In genomic region chr11:69331152-69331551, GRCm38 (mm10) we compare ENCODE assay signal across 8 mouse cellular contexts. TPM values are rescaled to one million over a fixed set of nuclear protein-coding genes. Genes with fewer than 3 reads are reported as not detected.
A peak's percentile ranks its signal among the peaks of the same experiment; 100 is the strongest.
DNase-seq lines count a peak whose midpoint lies in the region; ATAC-seq lines count a peak whose summit lies in the region.

No protein-coding gene starts in this region.

- intact Hi-C loops in left cerebral cortex, postnatal 25 days (cut with DNase I), result no loop called here

- WGBS in forebrain, embryonic 10.5 days, result 93% methylated on average over 6 of the region's 6 CpGs
- WGBS in forebrain, embryonic 14.5 days, result 92% methylated on average over 6 of the region's 6 CpGs
- 80% methylated on average over 6 of the region's 6 CpGs for WGBS in lung, embryonic 15.5 days
- WGBS in hindbrain, embryonic 14.5 days, result 93% methylated on average over 6 of the region's 6 CpGs
- WGBS in neural tube, embryonic 13.5 days, result 91% methylated on average over 6 of the region's 6 CpGs

- H3K9ac ChIP-seq in forebrain, embryonic 14.5 days (ENCODE audit: low read length), result no peak overlapping the region
- H3K9ac ChIP-seq in lung, embryonic 15.5 days, result peak overlapping the region; percentile 69; the same call in 1 of the 2 replicates
- peak overlapping the region; percentile 64 for H3K9ac ChIP-seq in hindbrain, embryonic 14.5 days
- no peak overlapping the region for H3K9ac ChIP-seq in neural tube, embryonic 13.5 days

- H3K27me3 ChIP-seq in forebrain, embryonic 10.5 days (ENCODE audit: poor library complexity, severe bottlenecking), result peaks cover 55% of the 10 kb centered on the region
- H3K27me3 ChIP-seq in forebrain, embryonic 14.5 days (replicated peaks; ENCODE audit: control insufficient read depth, insufficient read depth, low read length), result no peaks in the 10 kb centered on the region
- H3K27me3 ChIP-seq in lung, embryonic 15.5 days, result peaks cover 25% of the 10 kb centered on the region
- H3K27me3 ChIP-seq in hindbrain, embryonic 14.5 days (ENCODE audit: control insufficient read depth, insufficient read depth, low read length), result 0 out of 2 replicates have a peak, but pooled peaks cover 10% of the 10 kb centered on the region
- H3K27me3 ChIP-seq in neural tube, embryonic 13.5 days, result peaks cover 34% of the 10 kb centered on the region

- H3K4me2 ChIP-seq in forebrain, embryonic 14.5 days (ENCODE audit: low read length), result no peak overlapping the region
- peak overlapping the region; percentile 81 for H3K4me2 ChIP-seq in lung, embryonic 15.5 days
- peak overlapping the region; percentile 66 for H3K4me2 ChIP-seq in hindbrain, embryonic 14.5 days (replicated peaks)
- H3K4me2 ChIP-seq in neural tube, embryonic 13.5 days, result peak overlapping the region; percentile 59

- no peak for DNase-seq in forebrain, embryonic 10.5 days (ENCODE audit: extremely low spot score, low spot score)
- DNase-seq in forebrain, embryonic 14.5 days (ENCODE audit: low spot score), result no peak
- no peak for DNase-seq in lung, postnatal 36 days
- no peak for DNase-seq in hindbrain, embryonic 14.5 days (ENCODE audit: low spot score)
- DNase-seq in left cerebral cortex, postnatal 25 days (ENCODE audit: low spot score in 2 of 2), result no peak
- DNase-seq in c-Kit-positive CD71-positive TER-119-positive erythroid progenitor cells, embryonic 14.5 days (ENCODE audit: low spot score), result no peak

- no peaks in the 10 kb centered on the region for H3K9me3 ChIP-seq in forebrain, embryonic 10.5 days
- H3K9me3 ChIP-seq in forebrain, embryonic 14.5 days (replicated peaks; ENCODE audit: control insufficient read depth, low read length), result no peaks in the 10 kb centered on the region
- no peaks in the 10 kb centered on the region for H3K9me3 ChIP-seq in lung, embryonic 15.5 days
- no peaks in the 10 kb centered on the region for H3K9me3 ChIP-seq in hindbrain, embryonic 14.5 days (ENCODE audit: control insufficient read depth, low read length)
- no peaks in the 10 kb centered on the region for H3K9me3 ChIP-seq in neural tube, embryonic 13.5 days

- H3K4me3 ChIP-seq in forebrain, embryonic 10.5 days, result peak overlapping the region; percentile 59; the same call in 1 of the 2 replicates
- no peak overlapping the region for H3K4me3 ChIP-seq in forebrain, embryonic 14.5 days (ENCODE audit: low read depth, low read length)
- no peak overlapping the region for H3K4me3 ChIP-seq in lung, embryonic 15.5 days
- peak overlapping the region; percentile 31; the same call in 1 of the 2 replicates for H3K4me3 ChIP-seq in hindbrain, embryonic 14.5 days (replicated peaks; ENCODE audit: low read length)
- peak overlapping the region; percentile 45; the same call in 1 of the 2 replicates for H3K4me3 ChIP-seq in neural tube, embryonic 13.5 days

- ATAC-seq in forebrain, embryonic 14.5 days, result no peak
- no peak for ATAC-seq in lung, embryonic 15.5 days (ENCODE audit: borderline replicate concordance, extremely low read depth, low FRiP score, low TSS enrichment)
- no peak for ATAC-seq in hindbrain, embryonic 14.5 days (ENCODE audit: low FRiP score)
- ATAC-seq in neural tube, embryonic 13.5 days (ENCODE audit: low read depth), result no peak

- peaks cover 42% of the 10 kb centered on the region for H3K4me1 ChIP-seq in forebrain, embryonic 10.5 days
- H3K4me1 ChIP-seq in forebrain, embryonic 14.5 days (ENCODE audit: control insufficient read depth, insufficient read depth, low read length), result peaks cover 16% of the 10 kb centered on the region
- H3K4me1 ChIP-seq in lung, embryonic 15.5 days, result peaks cover 26% of the 10 kb centered on the region
- peaks cover 22% of the 10 kb centered on the region; the same call in 1 of the 2 replicates for H3K4me1 ChIP-seq in hindbrain, embryonic 14.5 days (replicated peaks; ENCODE audit: control insufficient read depth, insufficient read depth, low read length)
- peaks cover 38% of the 10 kb centered on the region for H3K4me1 ChIP-seq in neural tube, embryonic 13.5 days (replicated peaks)

- H3K27ac ChIP-seq in forebrain, embryonic 10.5 days, result peak overlapping the region; percentile 9
- H3K27ac ChIP-seq in forebrain, embryonic 14.5 days (ENCODE audit: low read depth, low read length), result no peak overlapping the region
- H3K27ac ChIP-seq in lung, embryonic 15.5 days, result no peak overlapping the region
- H3K27ac ChIP-seq in hindbrain, embryonic 14.5 days, result peak overlapping the region; percentile 86
- peak overlapping the region; percentile 89; the same call in 1 of the 2 replicates for H3K27ac ChIP-seq in neural tube, embryonic 13.5 days (replicated peaks)

- H3K36me3 ChIP-seq in forebrain, embryonic 10.5 days (replicated peaks), result no peaks in the 10 kb centered on the region
- no peaks in the 10 kb centered on the region for H3K36me3 ChIP-seq in forebrain, embryonic 14.5 days (ENCODE audit: control insufficient read depth, insufficient read depth, low read length)
- H3K36me3 ChIP-seq in lung, embryonic 15.5 days, result no peaks in the 10 kb centered on the region
- H3K36me3 ChIP-seq in hindbrain, embryonic 14.5 days (replicated peaks; ENCODE audit: control insufficient read depth, insufficient read depth), result no peaks in the 10 kb centered on the region
- no peaks in the 10 kb centered on the region for H3K36me3 ChIP-seq in neural tube, embryonic 13.5 days

RNA-seq across cellular contexts. Expression of gene Kcnab3, which starts 5.1 kb away (rescaled TPM):
- polyA plus RNA-seq in forebrain, embryonic 10.5 days (2016; fragmentation: Nextera tagmentation; extraction: Ambion mirVana), result 1.1 and 1.2 TPM in 2 replicates
- polyA plus RNA-seq in forebrain, embryonic 14.5 days (2014; fragmentation: Nextera tagmentation; extraction: Ambion mirVana), result 3.3 and 3.9 TPM in 2 replicates
- polyA plus RNA-seq in lung, embryonic 15.5 days (2015; fragmentation: Nextera tagmentation; extraction: Ambion mirVana), result 0.74 and 1.1 TPM in 2 replicates
- polyA plus RNA-seq in hindbrain, embryonic 14.5 days (2014; fragmentation: Nextera tagmentation; extraction: Ambion mirVana), result 4.3 and 4.7 TPM in 2 replicates
- polyA plus RNA-seq in neural tube, embryonic 13.5 days (2015; fragmentation: Nextera tagmentation; extraction: Ambion mirVana), result 5.5 and 5.7 TPM in 2 replicates
- total RNA-seq in left cerebral cortex, postnatal 25 days (2021), result 10 to 100 TPM; 67.1 to 68.0 TPM

RNA-seq across cellular contexts. Expression of gene Trappc1, which starts 7.4 kb away (rescaled TPM):
- polyA plus RNA-seq in forebrain, embryonic 10.5 days (2016; fragmentation: Nextera tagmentation; extraction: Ambion mirVana), result 170 and 179 TPM in 2 replicates
- 188 and 243 TPM in 2 replicates for polyA plus RNA-seq in forebrain, embryonic 14.5 days (2014; fragmentation: Nextera tagmentation; extraction: Ambion mirVana)
- 150 and 157 TPM in 2 replicates for polyA plus RNA-seq in lung, embryonic 15.5 days (2015; fragmentation: Nextera tagmentation; extraction: Ambion mirVana)
- polyA plus RNA-seq in hindbrain, embryonic 14.5 days (2014; fragmentation: Nextera tagmentation; extraction: Ambion mirVana), result 176 and 197 TPM in 2 replicates
- 225 and 229 TPM in 2 replicates for polyA plus RNA-seq in neural tube, embryonic 13.5 days (2015; fragmentation: Nextera tagmentation; extraction: Ambion mirVana)
- total RNA-seq in left cerebral cortex, postnatal 25 days (2021), result 10 to 100 TPM; 59.0 to 60.5 TPM

RNA-seq across cellular contexts. Expression of gene Cntrob, which starts 7.6 kb away (rescaled TPM):
- polyA plus RNA-seq in forebrain, embryonic 10.5 days (2016; fragmentation: Nextera tagmentation; extraction: Ambion mirVana), result 37.7 and 44.2 TPM in 2 replicates
- 13.9 and 18.9 TPM in 2 replicates for polyA plus RNA-seq in forebrain, embryonic 14.5 days (2014; fragmentation: Nextera tagmentation; extraction: Ambion mirVana)
- 24.3 and 24.6 TPM in 2 replicates for polyA plus RNA-seq in lung, embryonic 15.5 days (2015; fragmentation: Nextera tagmentation; extraction: Ambion mirVana)
- 11.0 and 12.3 TPM in 2 replicates for polyA plus RNA-seq in hindbrain, embryonic 14.5 days (2014; fragmentation: Nextera tagmentation; extraction: Ambion mirVana)
- polyA plus RNA-seq in neural tube, embryonic 13.5 days (2015; fragmentation: Nextera tagmentation; extraction: Ambion mirVana), result 20.9 and 21.0 TPM in 2 replicates
- total RNA-seq in left cerebral cortex, postnatal 25 days (2021), result 10 to 100 TPM; 14.2 to 18.3 TPM

RNA-seq across cellular contexts. Expression of gene Rnf227, which starts 9.1 kb away (rescaled TPM):
- 17.0 and 19.7 TPM in 2 replicates for polyA plus RNA-seq in forebrain, embryonic 10.5 days (2016; fragmentation: Nextera tagmentation; extraction: Ambion mirVana)
- polyA plus RNA-seq in forebrain, embryonic 14.5 days (2014; fragmentation: Nextera tagmentation; extraction: Ambion mirVana), result 126 and 146 TPM in 2 replicates
- polyA plus RNA-seq in lung, embryonic 15.5 days (2015; fragmentation: Nextera tagmentation; extraction: Ambion mirVana), result 12.0 and 14.8 TPM in 2 replicates
- polyA plus RNA-seq in hindbrain, embryonic 14.5 days (2014; fragmentation: Nextera tagmentation; extraction: Ambion mirVana), result 224 and 231 TPM in 2 replicates
- polyA plus RNA-seq in neural tube, embryonic 13.5 days (2015; fragmentation: Nextera tagmentation; extraction: Ambion mirVana), result 131 and 136 TPM in 2 replicates
- total RNA-seq in left cerebral cortex, postnatal 25 days (2021), result 100 to 1,000 TPM; 141 to 143 TPM

RNA-seq across cellular contexts. Expression of gene Chd3, which starts 38.1 kb away (rescaled TPM):
- polyA plus RNA-seq in forebrain, embryonic 10.5 days (2016; fragmentation: Nextera tagmentation; extraction: Ambion mirVana), result 40.7 and 44.9 TPM in 2 replicates
- polyA plus RNA-seq in forebrain, embryonic 14.5 days (2014; fragmentation: Nextera tagmentation; extraction: Ambion mirVana), result 70.3 and 77.3 TPM in 2 replicates
- 56.7 and 59.4 TPM in 2 replicates for polyA plus RNA-seq in lung, embryonic 15.5 days (2015; fragmentation: Nextera tagmentation; extraction: Ambion mirVana)
- polyA plus RNA-seq in hindbrain, embryonic 14.5 days (2014; fragmentation: Nextera tagmentation; extraction: Ambion mirVana), result 67.5 and 76.6 TPM in 2 replicates
- 82.3 and 84.6 TPM in 2 replicates for polyA plus RNA-seq in neural tube, embryonic 13.5 days (2015; fragmentation: Nextera tagmentation; extraction: Ambion mirVana)
- total RNA-seq in left cerebral cortex, postnatal 25 days (2021), result 100 to 1,000 TPM; 449 to 474 TPM

Comparison
In these comparisons a context has a peak if more than half of its experiments do, and no peak if none do; other contexts are left out.
1. H3K27ac ChIP-seq: peak in forebrain, embryonic 10.5 days (single experiment), hindbrain, embryonic 14.5 days (single experiment) and neural tube, embryonic 13.5 days (single experiment); none in forebrain, embryonic 14.5 days (single experiment) and lung, embryonic 15.5 days (single experiment).
2. H3K4me3 ChIP-seq: peak in forebrain, embryonic 10.5 days (single experiment), hindbrain, embryonic 14.5 days (single experiment) and neural tube, embryonic 13.5 days (single experiment); none in forebrain, embryonic 14.5 days (single experiment) and lung, embryonic 15.5 days (single experiment).
3. H3K9ac ChIP-seq: peak in lung, embryonic 15.5 days (single experiment) and hindbrain, embryonic 14.5 days (single experiment); none in forebrain, embryonic 14.5 days (single experiment) and neural tube, embryonic 13.5 days (single experiment).